Mouse (Mus musculus): ENCODE data around the gene H2al1a. TPM values are rescaled to one million over a fixed set of nuclear protein-coding genes. Genes with fewer than 3 reads are reported as not detected.
"Not testable (repeated sequence)": the region's sequence is repeated elsewhere in the genome, so short reads cannot be mapped to it uniquely, and the experiment has no call there.

Gene H2al1a
- polyA plus RNA-seq, 1 experiment: not detected

DNA sequence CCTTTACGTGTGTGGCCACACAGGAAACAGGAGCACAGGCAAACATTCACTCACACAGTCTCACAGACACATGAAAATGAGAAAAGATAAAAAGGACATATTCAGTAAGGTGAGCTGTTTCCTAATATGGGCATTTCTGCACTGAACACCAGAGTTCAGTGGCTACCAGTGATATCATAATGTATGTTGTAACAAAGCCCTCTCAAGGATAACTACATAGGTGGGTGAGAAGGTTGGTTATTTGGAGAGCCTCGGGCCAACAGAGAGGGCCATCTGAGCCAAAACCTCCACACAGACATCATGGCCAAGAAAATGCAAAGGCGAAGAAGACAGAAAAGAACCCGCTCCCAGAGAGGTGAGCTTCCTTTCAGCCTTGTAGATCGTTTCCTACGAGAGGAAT is 9.5 kb downstream of the H2al1a start, which contains the start of gene H2al1d:
TSS of gene H2al1d (plus strand) at position 301 of the 400 bp plus-strand sequence.
- not testable (repeated sequence) for H3K27me3 ChIP-seq (ENCODE audit: control insufficient read depth, insufficient read depth, low read length); DNase-seq; H3K27ac ChIP-seq (ENCODE audit: control insufficient read depth, insufficient read depth, low read length); H3K4me1 ChIP-seq (replicated peaks; ENCODE audit: control insufficient read depth, insufficient read depth, low read length); H3K36me3 ChIP-seq (ENCODE audit: control insufficient read depth, insufficient read depth, low read length); H3K4me3 ChIP-seq (ENCODE audit: control insufficient read depth, insufficient read depth, low read length)
- no CpG with 5 or more reads among the region's 6 CpGs for WGBS

DNA sequence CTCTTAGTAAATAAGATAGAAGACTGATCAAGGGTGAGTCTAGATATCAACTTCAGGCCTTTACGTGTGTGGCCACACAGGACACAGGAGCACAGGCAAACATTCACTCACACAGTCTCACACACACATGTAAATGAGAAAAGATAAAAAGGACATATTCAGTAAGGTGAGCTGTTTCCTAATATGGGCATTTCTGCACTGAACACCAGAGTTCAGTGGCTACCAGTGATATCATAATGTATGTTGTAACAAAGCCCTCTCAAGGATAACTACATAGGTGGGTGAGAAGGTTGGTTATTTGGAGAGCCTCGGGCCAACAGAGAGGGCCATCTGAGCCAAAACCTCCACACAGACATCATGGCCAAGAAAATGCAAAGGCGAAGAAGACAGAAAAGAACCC is 12.6 kb downstream of the H2al1a start, which contains the start of gene H2al1e:
TSS of gene H2al1e (plus strand) at position 301 of the 400 bp plus-strand sequence.
- not testable (repeated sequence) for DNase-seq; H3K27ac ChIP-seq (ENCODE audit: control insufficient read depth, insufficient read depth, low read length); H3K4me3 ChIP-seq (ENCODE audit: control insufficient read depth, insufficient read depth, low read length); H3K36me3 ChIP-seq (ENCODE audit: control insufficient read depth, insufficient read depth, low read length); H3K4me1 ChIP-seq (replicated peaks; ENCODE audit: control insufficient read depth, insufficient read depth, low read length); H3K27me3 ChIP-seq (ENCODE audit: control insufficient read depth, insufficient read depth, low read length)
- WGBS: no CpG with 5 or more reads among the region's 3 CpGs

DNA sequence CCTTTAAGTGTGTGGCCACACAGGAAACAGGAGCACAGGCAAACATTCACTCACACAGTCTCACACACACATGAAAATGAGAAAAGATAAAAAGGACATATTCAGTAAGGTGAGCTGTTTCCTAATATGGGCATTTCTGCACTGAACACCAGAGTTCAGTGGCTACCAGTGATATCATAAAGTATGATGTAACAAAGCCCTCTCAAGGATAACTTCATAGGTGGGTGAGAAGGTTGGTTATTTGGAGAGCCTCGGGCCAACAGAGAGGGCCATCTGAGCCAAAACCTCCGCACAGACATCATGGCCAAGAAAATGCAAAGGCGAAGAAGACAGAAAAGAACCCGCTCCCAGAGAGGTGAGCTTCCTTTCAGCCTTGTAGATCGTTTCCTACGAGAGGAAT is 15.8 kb downstream of the H2al1a start, which contains the start of gene H2al1f:
TSS of gene H2al1f (plus strand) at position 301 of the 400 bp plus-strand sequence.
- DNase-seq; H3K27ac ChIP-seq (ENCODE audit: control insufficient read depth, insufficient read depth, low read length); H3K36me3 ChIP-seq (ENCODE audit: control insufficient read depth, insufficient read depth, low read length); H3K4me3 ChIP-seq (ENCODE audit: control insufficient read depth, insufficient read depth, low read length); H3K27me3 ChIP-seq (ENCODE audit: control insufficient read depth, insufficient read depth, low read length); H3K4me1 ChIP-seq (replicated peaks; ENCODE audit: control insufficient read depth, insufficient read depth, low read length): not testable (repeated sequence)
- WGBS: no CpG with 5 or more reads among the region's 6 CpGs

DNA sequence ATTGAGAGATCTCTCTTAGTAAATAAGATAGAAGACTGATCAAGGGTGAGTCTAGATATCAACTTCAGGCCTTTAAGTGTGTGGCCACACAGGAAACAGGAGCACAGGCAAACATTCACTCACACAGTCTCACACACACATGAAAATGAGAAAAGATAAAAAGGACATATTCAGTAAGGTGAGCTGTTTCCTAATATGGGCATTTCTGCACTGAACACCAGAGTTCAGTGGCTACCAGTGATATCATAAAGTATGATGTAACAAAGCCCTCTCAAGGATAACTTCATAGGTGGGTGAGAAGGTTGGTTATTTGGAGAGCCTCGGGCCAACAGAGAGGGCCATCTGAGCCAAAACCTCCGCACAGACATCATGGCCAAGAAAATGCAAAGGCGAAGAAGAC is 18.9 kb downstream of the H2al1a start, which contains the start of gene H2al1g:
TSS of gene H2al1g (plus strand) at position 301 of the 400 bp plus-strand sequence.
- H3K4me3 ChIP-seq (ENCODE audit: control insufficient read depth, insufficient read depth, low read length); H3K36me3 ChIP-seq (ENCODE audit: control insufficient read depth, insufficient read depth, low read length); H3K27ac ChIP-seq (ENCODE audit: control insufficient read depth, insufficient read depth, low read length); H3K27me3 ChIP-seq (ENCODE audit: control insufficient read depth, insufficient read depth, low read length); H3K4me1 ChIP-seq (replicated peaks; ENCODE audit: control insufficient read depth, insufficient read depth, low read length); DNase-seq: not testable (repeated sequence)
- no CpG with 5 or more reads among the region's 3 CpGs for WGBS

DNA sequence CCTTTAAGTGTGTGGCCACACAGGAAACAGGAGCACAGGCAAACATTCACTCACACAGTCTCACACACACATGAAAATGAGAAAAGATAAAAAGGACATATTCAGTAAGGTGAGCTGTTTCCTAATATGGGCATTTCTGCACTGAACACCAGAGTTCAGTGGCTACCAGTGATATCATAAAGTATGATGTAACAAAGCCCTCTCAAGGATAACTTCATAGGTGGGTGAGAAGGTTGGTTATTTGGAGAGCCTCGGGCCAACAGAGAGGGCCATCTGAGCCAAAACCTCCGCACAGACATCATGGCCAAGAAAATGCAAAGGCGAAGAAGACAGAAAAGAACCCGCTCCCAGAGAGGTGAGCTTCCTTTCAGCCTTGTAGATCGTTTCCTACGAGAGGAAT is 22.1 kb downstream of the H2al1a start, which contains the start of gene H2al1h:
TSS of gene H2al1h (plus strand) at position 301 of the 400 bp plus-strand sequence.
- H3K27me3 ChIP-seq (ENCODE audit: control insufficient read depth, insufficient read depth, low read length); DNase-seq; H3K4me1 ChIP-seq (replicated peaks; ENCODE audit: control insufficient read depth, insufficient read depth, low read length); H3K36me3 ChIP-seq (ENCODE audit: control insufficient read depth, insufficient read depth, low read length); H3K4me3 ChIP-seq (ENCODE audit: control insufficient read depth, insufficient read depth, low read length); H3K27ac ChIP-seq (ENCODE audit: control insufficient read depth, insufficient read depth, low read length): not testable (repeated sequence)
- WGBS: no CpG with 5 or more reads among the region's 6 CpGs

DNA sequence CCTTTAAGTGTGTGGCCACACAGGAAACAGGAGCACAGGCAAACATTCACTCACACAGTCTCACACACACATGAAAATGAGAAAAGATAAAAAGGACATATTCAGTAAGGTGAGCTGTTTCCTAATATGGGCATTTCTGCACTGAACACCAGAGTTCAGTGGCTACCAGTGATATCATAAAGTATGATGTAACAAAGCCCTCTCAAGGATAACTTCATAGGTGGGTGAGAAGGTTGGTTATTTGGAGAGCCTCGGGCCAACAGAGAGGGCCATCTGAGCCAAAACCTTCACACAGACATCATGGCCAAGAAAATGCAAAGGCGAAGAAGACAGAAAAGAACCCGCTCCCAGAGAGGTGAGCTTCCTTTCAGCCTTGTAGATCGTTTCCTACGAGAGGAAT is 25.3 kb downstream of the H2al1a start, which contains the start of gene H2al1i:
TSS of gene H2al1i (plus strand) at position 301 of the 400 bp plus-strand sequence.
- not testable (repeated sequence) for H3K4me1 ChIP-seq (replicated peaks; ENCODE audit: control insufficient read depth, insufficient read depth, low read length); DNase-seq; H3K27ac ChIP-seq (ENCODE audit: control insufficient read depth, insufficient read depth, low read length); H3K36me3 ChIP-seq (ENCODE audit: control insufficient read depth, insufficient read depth, low read length); H3K27me3 ChIP-seq (ENCODE audit: control insufficient read depth, insufficient read depth, low read length); H3K4me3 ChIP-seq (ENCODE audit: control insufficient read depth, insufficient read depth, low read length)
- no CpG with 5 or more reads among the region's 5 CpGs for WGBS

DNA sequence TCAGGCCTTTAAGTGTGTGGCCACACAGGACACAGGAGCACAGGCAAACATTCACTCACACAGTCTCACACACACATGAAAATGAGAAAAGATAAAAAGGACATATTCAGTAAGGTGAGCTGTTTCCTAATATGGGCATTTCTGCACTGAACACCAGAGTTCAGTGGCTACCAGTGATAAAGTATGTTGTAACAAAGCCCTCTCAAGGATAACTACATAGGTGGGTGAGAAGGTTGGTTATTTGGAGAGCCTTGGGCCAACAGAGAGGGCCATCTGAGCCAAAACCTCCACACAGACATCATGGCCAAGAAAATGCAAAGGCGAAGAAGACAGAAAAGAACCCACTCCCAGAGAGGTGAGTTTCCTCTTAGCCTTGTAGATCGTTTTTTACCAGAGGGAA is 28.5 kb downstream of the H2al1a start, which contains the start of gene H2al1j:
TSS of gene H2al1j (plus strand) at position 301 of the 400 bp plus-strand sequence.
- 91% methylated on average over 2 of the region's 2 CpGs for WGBS
- not testable (repeated sequence) for H3K4me3 ChIP-seq (ENCODE audit: control insufficient read depth, insufficient read depth, low read length); H3K4me1 ChIP-seq (replicated peaks; ENCODE audit: control insufficient read depth, insufficient read depth, low read length); H3K27ac ChIP-seq (ENCODE audit: control insufficient read depth, insufficient read depth, low read length); DNase-seq; H3K27me3 ChIP-seq (ENCODE audit: control insufficient read depth, insufficient read depth, low read length); H3K36me3 ChIP-seq (ENCODE audit: control insufficient read depth, insufficient read depth, low read length)

DNA sequence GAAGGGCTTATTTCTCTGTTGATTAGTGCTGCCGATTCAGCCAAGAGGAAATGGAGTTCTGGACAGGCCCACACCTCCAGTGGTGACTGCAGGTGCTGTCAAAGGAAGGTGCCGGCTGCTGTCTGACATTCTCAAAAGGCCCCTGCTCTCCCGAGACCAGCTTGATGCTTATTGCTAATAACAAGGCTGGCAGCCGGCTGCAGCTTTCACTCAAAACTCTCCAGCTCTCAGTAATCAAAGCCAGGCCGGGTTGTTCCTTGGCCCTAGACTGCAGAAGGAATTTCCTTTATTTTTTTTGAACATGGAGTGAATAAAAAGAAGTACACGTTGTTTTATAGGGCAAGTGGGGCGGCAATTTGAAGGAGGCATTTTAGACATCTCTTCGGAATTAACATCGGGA is 46.7 kb downstream of the H2al1a start:
- no peak for TF ChIP-seq POLR2A (IDR thresholded peaks at IDR 0.05; ENCODE audit: control insufficient read depth, extremely low read depth, insufficient read depth, low read length, poor library complexity)
- no peak for TF ChIP-seq CTCF (IDR thresholded peaks at IDR 0.05; ENCODE audit: borderline replicate concordance, control insufficient read depth, extremely low read depth, insufficient read depth, low read length, poor library complexity)
- no peak for DNase-seq
- Histone ChIP-seq H3K4me3 (ENCODE audit: control insufficient read depth, insufficient read depth, low read length) (no peak overlapping the region), H3K27me3 (ENCODE audit: control insufficient read depth, insufficient read depth, low read length) (no peaks in the 10 kb centered on the region), H3K4me1 (replicated peaks; ENCODE audit: control insufficient read depth, insufficient read depth, low read length) (no peaks in the 10 kb centered on the region), H3K27ac (ENCODE audit: control insufficient read depth, insufficient read depth, low read length) (no peak overlapping the region), H3K36me3 (ENCODE audit: control insufficient read depth, insufficient read depth, low read length) (no peaks in the 10 kb centered on the region)
- WGBS: 90% methylated on average over 9 of the region's 9 CpGs

All from thymus, adult 2 months (tissue).